Mouse (Mus musculus): ENCODE measurements around the gene Serpinb2. TPM values are rescaled to one million over a fixed set of nuclear protein-coding genes. Genes with fewer than 3 reads are reported as not detected.

The Serpinb2 gene
- polyA plus RNA-seq, 1 experiment from 2014 or later = 0.12 TPM

DNA sequence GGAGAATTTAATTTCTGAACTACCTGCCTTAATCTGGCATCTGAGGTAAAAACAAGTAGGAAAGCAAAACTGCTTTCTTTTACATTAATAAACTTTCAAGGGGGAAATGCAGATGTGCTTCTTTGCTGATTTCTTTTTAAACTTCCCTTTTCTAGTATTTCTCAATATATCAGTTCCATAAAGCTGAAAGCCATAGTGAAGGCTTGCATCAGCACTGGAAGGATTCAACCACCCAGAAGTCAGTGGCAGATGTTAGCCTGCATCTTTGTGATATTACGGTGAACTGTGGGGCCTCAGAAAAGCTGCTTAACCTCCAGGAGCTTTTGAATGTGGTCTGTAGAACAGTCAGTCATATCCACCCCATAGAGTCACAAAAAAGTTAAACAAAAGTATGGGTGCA is 2.3 kb downstream of the Serpinb2 start:
- Histone ChIP-seq H3K27me3 (replicated peaks; ENCODE audit: control insufficient read depth, insufficient read depth, low read length) (no peaks in the 10 kb centered on the region), H3K27ac (ENCODE audit: low read length) (no peak overlapping the region), H3K4me1 (ENCODE audit: control insufficient read depth, insufficient read depth, low read length) (no peaks in the 10 kb centered on the region), H3K9me3 (ENCODE audit: control insufficient read depth, low read length) (no peaks in the 10 kb centered on the region), H3K4me3 (ENCODE audit: low read length) (no peak overlapping the region), H3K36me3 (ENCODE audit: control insufficient read depth, insufficient read depth, low read length) (no peaks in the 10 kb centered on the region), H3K9ac (ENCODE audit: low read depth, low read length) (no peak overlapping the region), H3K4me2 (ENCODE audit: low read depth, low read length) (no peak overlapping the region)
- WGBS = 83% methylated on average over 1 of the region's 1 CpGs
- ATAC-seq = no peak

DNA sequence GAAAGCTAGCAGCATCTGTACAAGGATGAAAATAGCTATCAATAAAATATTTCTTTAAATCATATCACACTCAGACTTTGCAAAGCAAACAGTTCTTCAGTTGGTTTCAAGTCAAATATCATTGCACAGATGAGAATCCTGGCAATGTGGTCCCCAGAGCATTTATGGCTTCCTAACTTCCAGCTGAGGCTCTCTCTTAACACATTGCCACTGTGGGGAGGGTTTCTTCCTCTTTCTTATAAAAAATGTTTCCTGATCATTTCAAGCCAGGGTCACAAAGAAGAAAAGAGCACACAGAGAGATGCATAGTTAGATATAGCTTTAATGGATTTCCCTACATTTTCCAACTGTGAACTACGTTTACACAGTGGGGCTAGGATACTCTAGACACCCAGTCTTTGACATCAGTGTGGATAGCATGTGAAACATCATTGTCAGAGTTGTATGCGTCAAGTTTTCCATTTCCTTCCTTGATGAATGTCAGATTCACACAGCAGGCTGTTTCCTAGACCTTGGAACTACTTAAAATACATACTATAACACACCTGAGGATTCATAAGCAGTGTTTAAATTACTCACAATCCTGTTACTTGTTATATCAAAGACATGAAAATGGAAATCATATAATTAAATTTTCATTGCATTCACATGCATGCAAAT is 4.7 kb downstream of the Serpinb2 start:
- 62% methylated on average over 2 of the region's 2 CpGs for WGBS

GRCm38 (mm10) chr1:107525592-107525991 is 14.4 kb downstream of the Serpinb2 start:
- Histone ChIP-seq H3K27me3 (replicated peaks; ENCODE audit: control insufficient read depth, insufficient read depth, low read length) (no peaks in the 10 kb centered on the region), H3K4me1 (ENCODE audit: control insufficient read depth, insufficient read depth, low read length) (no peaks in the 10 kb centered on the region), H3K27ac (ENCODE audit: low read length) (no peak overlapping the region), H3K4me3 (ENCODE audit: low read length) (no peak overlapping the region), H3K9me3 (ENCODE audit: control insufficient read depth, low read length) (no peaks in the 10 kb centered on the region), H3K36me3 (ENCODE audit: control insufficient read depth, insufficient read depth, low read length) (no peaks in the 10 kb centered on the region), H3K9ac (ENCODE audit: low read depth, low read length) (no peak overlapping the region), H3K4me2 (ENCODE audit: low read depth, low read length) (no peak overlapping the region)
- no peak for ATAC-seq
- 73% methylated on average over 4 of the region's 4 CpGs for WGBS

More for the DNA sequence above, 4.7 kb downstream of the Serpinb2 start:
- H3K4me3 ChIP-seq (ENCODE audit: low read length) = no peak overlapping the region
- no peaks in the 10 kb centered on the region for H3K4me1 ChIP-seq (ENCODE audit: control insufficient read depth, insufficient read depth, low read length)
- no peaks in the 10 kb centered on the region for H3K36me3 ChIP-seq (ENCODE audit: control insufficient read depth, insufficient read depth, low read length)
- no peak overlapping the region for H3K9ac ChIP-seq (ENCODE audit: low read depth, low read length)
- H3K27me3 ChIP-seq (replicated peaks; ENCODE audit: control insufficient read depth, insufficient read depth, low read length) = no peaks in the 10 kb centered on the region
- no peak overlapping the region for H3K4me2 ChIP-seq (ENCODE audit: low read depth, low read length)
- no peak for ATAC-seq
- no peaks in the 10 kb centered on the region for H3K9me3 ChIP-seq (ENCODE audit: control insufficient read depth, low read length)
- H3K27ac ChIP-seq (ENCODE audit: low read length) = no peak overlapping the region

- H3K4me3 ChIP-seq (ENCODE audit: low read length) = no peak overlapping the region
- H3K4me2 ChIP-seq (ENCODE audit: low read depth, low read length) = no peak overlapping the region
- ATAC-seq = no peak
- no peak overlapping the region for H3K9ac ChIP-seq (ENCODE audit: low read depth, low read length)
- WGBS = 66% methylated on average over 3 of the region's 3 CpGs
- H3K9me3 ChIP-seq (ENCODE audit: control insufficient read depth, low read length) = no peaks in the 10 kb centered on the region
- no peaks in the 10 kb centered on the region for H3K27me3 ChIP-seq (replicated peaks; ENCODE audit: control insufficient read depth, insufficient read depth, low read length)
- H3K27ac ChIP-seq (ENCODE audit: low read length) = no peak overlapping the region
- H3K4me1 ChIP-seq (ENCODE audit: control insufficient read depth, insufficient read depth, low read length) = no peaks in the 10 kb centered on the region
- no peaks in the 10 kb centered on the region for H3K36me3 ChIP-seq (ENCODE audit: control insufficient read depth, insufficient read depth, low read length)
Observed at GRCm38 (mm10) chr1:107528325-107529078, 17.3 kb downstream of the Serpinb2 start.

DNA sequence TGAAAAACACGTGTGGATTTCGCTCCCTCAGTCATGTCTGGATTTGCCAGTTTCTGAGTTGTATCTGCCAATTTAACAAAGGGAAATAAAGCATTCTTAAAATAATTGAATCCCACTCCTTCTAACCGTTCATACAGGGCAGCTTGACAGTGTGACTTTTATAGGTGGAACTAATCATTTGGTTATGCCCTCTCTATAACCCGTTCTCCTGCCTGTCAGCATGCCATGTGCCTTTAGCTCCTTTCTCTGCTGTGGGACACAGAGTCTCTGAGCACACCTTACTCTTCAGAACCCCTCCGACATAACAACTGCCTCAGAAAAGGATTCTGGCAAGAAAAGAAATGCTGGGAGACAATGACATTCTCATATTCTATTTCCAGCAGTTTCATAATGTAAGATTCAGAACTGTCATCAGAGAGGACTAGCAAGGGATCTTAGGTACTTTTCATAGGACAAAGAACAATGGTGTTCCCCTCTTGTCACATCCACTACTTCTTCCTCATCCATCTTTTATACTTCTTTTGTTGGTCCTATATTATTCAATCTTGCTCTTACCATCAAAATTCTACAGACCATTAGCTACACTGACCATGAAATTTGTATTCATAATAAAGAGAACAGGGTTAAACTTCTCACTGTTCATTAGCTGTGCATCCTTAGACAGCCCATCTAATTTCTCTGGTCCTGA is 18.3 kb downstream of the Serpinb2 start:
- Histone ChIP-seq H3K4me3 (ENCODE audit: low read length) (no peak overlapping the region), H3K27me3 (replicated peaks; ENCODE audit: control insufficient read depth, insufficient read depth, low read length) (no peaks in the 10 kb centered on the region), H3K4me2 (ENCODE audit: low read depth, low read length) (no peak overlapping the region), H3K4me1 (ENCODE audit: control insufficient read depth, insufficient read depth, low read length) (no peaks in the 10 kb centered on the region), H3K9me3 (ENCODE audit: control insufficient read depth, low read length) (no peaks in the 10 kb centered on the region), H3K36me3 (ENCODE audit: control insufficient read depth, insufficient read depth, low read length) (no peaks in the 10 kb centered on the region), H3K27ac (ENCODE audit: low read length) (no peak overlapping the region), H3K9ac (ENCODE audit: low read depth, low read length) (no peak overlapping the region)
- WGBS = 68% methylated on average over 5 of the region's 5 CpGs
- ATAC-seq = no peak

DNA sequence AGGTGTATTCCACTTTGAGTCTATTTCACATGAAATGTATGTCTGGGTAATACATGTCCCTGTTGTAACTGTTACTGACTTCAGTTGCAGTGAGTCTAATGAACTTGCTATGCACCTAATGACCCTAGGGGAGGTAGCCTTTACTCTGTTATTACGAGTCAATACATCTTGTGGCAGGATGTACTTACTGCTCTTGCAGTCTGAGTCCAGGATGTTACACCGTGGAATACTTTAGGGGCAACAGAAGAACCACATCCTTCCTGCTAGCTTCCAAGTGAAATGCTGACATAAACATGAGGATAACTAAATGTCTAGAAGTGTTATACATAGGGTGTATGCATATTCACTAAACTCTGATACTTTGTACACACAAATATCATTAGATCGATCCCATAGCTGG is 22.5 kb downstream of the Serpinb2 start:
- H3K36me3 ChIP-seq (ENCODE audit: control insufficient read depth, insufficient read depth, low read length) = no peaks in the 10 kb centered on the region
- H3K4me2 ChIP-seq (ENCODE audit: low read depth, low read length) = no peak overlapping the region
- H3K4me3 ChIP-seq (ENCODE audit: low read length) = no peak overlapping the region
- H3K9me3 ChIP-seq (ENCODE audit: control insufficient read depth, low read length) = no peaks in the 10 kb centered on the region
- H3K4me1 ChIP-seq (ENCODE audit: control insufficient read depth, insufficient read depth, low read length) = no peaks in the 10 kb centered on the region
- no peak overlapping the region for H3K27ac ChIP-seq (ENCODE audit: low read length)
- WGBS = 73% methylated on average over 3 of the region's 3 CpGs
- no peak overlapping the region for H3K9ac ChIP-seq (ENCODE audit: low read depth, low read length)
- no peak for ATAC-seq
- no peaks in the 10 kb centered on the region for H3K27me3 ChIP-seq (replicated peaks; ENCODE audit: control insufficient read depth, insufficient read depth, low read length)

DNA sequence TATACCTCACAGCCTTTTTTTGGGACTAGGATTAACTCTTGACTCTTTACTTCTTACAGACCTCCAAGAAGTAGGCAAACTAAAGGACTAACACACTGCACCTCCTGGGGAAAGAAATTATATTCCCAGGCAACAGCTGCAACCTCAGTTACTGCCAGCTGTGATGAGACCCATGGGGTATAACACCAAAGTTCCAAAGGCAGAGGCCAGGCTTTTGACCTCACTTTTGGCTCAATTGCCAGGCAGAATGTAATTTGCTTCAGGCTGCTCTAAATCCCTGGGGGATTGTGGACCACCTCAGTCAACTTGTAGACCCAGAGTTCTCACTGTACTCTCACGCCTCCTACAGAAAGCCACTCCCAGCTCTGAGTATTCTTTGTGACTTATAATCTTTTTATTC is 26.2 kb downstream of the Serpinb2 start:
- H3K4me1 ChIP-seq (ENCODE audit: control insufficient read depth, insufficient read depth, low read length) = no peaks in the 10 kb centered on the region
- H3K27ac ChIP-seq (ENCODE audit: low read length) = no peak overlapping the region
- WGBS = 77% methylated on average over 1 of the region's 1 CpGs
- H3K9ac ChIP-seq (ENCODE audit: low read depth, low read length) = no peak overlapping the region
- no peak for ATAC-seq
- no peak overlapping the region for H3K4me3 ChIP-seq (ENCODE audit: low read length)
- no peak overlapping the region for H3K4me2 ChIP-seq (ENCODE audit: low read depth, low read length)
- H3K27me3 ChIP-seq (replicated peaks; ENCODE audit: control insufficient read depth, insufficient read depth, low read length) = no peaks in the 10 kb centered on the region
- H3K36me3 ChIP-seq (ENCODE audit: control insufficient read depth, insufficient read depth, low read length) = no peaks in the 10 kb centered on the region
- no peaks in the 10 kb centered on the region for H3K9me3 ChIP-seq (ENCODE audit: control insufficient read depth, low read length)

- no peak overlapping the region for H3K27ac ChIP-seq (ENCODE audit: low read length)
- 82% methylated on average over 3 of the region's 3 CpGs for WGBS
- no peaks in the 10 kb centered on the region for H3K27me3 ChIP-seq (replicated peaks; ENCODE audit: control insufficient read depth, insufficient read depth, low read length)
- no peak for ATAC-seq
- no peaks in the 10 kb centered on the region for H3K4me1 ChIP-seq (ENCODE audit: control insufficient read depth, insufficient read depth, low read length)
- no peak overlapping the region for H3K4me2 ChIP-seq (ENCODE audit: low read depth, low read length)
- no peak overlapping the region for H3K4me3 ChIP-seq (ENCODE audit: low read length)
- H3K9me3 ChIP-seq (ENCODE audit: control insufficient read depth, low read length) = no peaks in the 10 kb centered on the region
- H3K36me3 ChIP-seq (ENCODE audit: control insufficient read depth, insufficient read depth, low read length) = no peaks in the 10 kb centered on the region
- no peak overlapping the region for H3K9ac ChIP-seq (ENCODE audit: low read depth, low read length)
Observed at GRCm38 (mm10) chr1:107559494-107559893, 48.3 kb downstream of the Serpinb2 start.

GRCm38 (mm10) chr1:107562110-107562509 is 50.9 kb downstream of the Serpinb2 start:
- 76% methylated on average over 1 of the region's 1 CpGs for WGBS
- no peak overlapping the region for H3K27ac ChIP-seq (ENCODE audit: low read length)
- H3K9me3 ChIP-seq (ENCODE audit: control insufficient read depth, low read length) = no peaks in the 10 kb centered on the region
- H3K4me3 ChIP-seq (ENCODE audit: low read length) = no peak overlapping the region
- H3K27me3 ChIP-seq (replicated peaks; ENCODE audit: control insufficient read depth, insufficient read depth, low read length) = no peaks in the 10 kb centered on the region
- H3K4me1 ChIP-seq (ENCODE audit: control insufficient read depth, insufficient read depth, low read length) = no peaks in the 10 kb centered on the region
- no peak overlapping the region for H3K9ac ChIP-seq (ENCODE audit: low read depth, low read length)
- ATAC-seq = no peak
- H3K36me3 ChIP-seq (ENCODE audit: control insufficient read depth, insufficient read depth, low read length) = no peaks in the 10 kb centered on the region
- H3K4me2 ChIP-seq (ENCODE audit: low read depth, low read length) = no peak overlapping the region
